Mouse (Mus musculus): ENCODE measurements around the gene Mei1.

GRCm38 (mm10) chr15:82151176-82151575 is 81.4 kb downstream of the Mei1 start:
- TF ChIP-seq CTCF (IDR thresholded peaks at IDR 0.05; ENCODE audit: low read depth) (no peak), EP300 (IDR thresholded peaks at IDR 0.05; ENCODE audit: low read depth) (no peak)

All from heart, postnatal 0 days (tissue).